Mouse (Mus musculus) olfactory bulb, adult 2 months (tissue): ENCODE measurements at regions not wholly inside any gene's neighbourhood (a gene's known extent, or its start where the extent isn't known, plus 50 kb on each side); places are given as distances from the start of the nearest gene placed in this dataset.

ENCODE experiments used
- CTCF ChIP-seq: fragments of 200-500 bp; IDR thresholded peaks from 2 replicates; pipeline ENCODE4 v1.5.1; 2012; ENCODE audit warnings: low read depth, mild to moderate bottlenecking, low read length, moderate library complexity; ENCODE audit not compliant: insufficient read depth
- POLR2A ChIP-seq: fragments of 200-500 bp; IDR thresholded peaks from 2 replicates; pipeline ENCODE4 v1.6.1; 2012; ENCODE audit warnings: mild to moderate bottlenecking, low read depth, low read length, moderate library complexity; ENCODE audit not compliant: insufficient read depth

- TF ChIP-seq POLR2A (no peak), CTCF (no peak)
Observed at GRCm38 (mm10) chr12:39094638-39095230, 315.6 kb downstream of the Etv1 start.
